Mouse (Mus musculus) midbrain, embryonic 10.5 days (tissue): ENCODE results near the gene Cbwd1. TPM values are rescaled to one million over a fixed set of nuclear protein-coding genes. Genes with fewer than 3 reads are reported as not detected.

Source experiments
- DNase-seq: peaks from one replicate; pipeline ENCODE4 v3.0.0-alpha.2; 2017; ENCODE audit warnings: low spot score
- H3K27ac ChIP-seq: fragments of 300-500 bp; sonication (generic); replicated peaks from 2 replicates; pipeline ENCODE4 v1.5.1; 2016; ENCODE audit warnings: mild to moderate bottlenecking
- H3K27me3 ChIP-seq: fragments of 300-500 bp; sonication (generic); 2 replicates; pipeline ENCODE4 v1.6.1; 2016; ENCODE audit warnings: low read depth, mild to moderate bottlenecking; ENCODE audit not compliant: poor library complexity, severe bottlenecking
- H3K36me3 ChIP-seq: fragments of 300-500 bp; sonication (generic); 2 replicates; pipeline ENCODE4 v1.6.1; 2016; ENCODE audit warnings: mild to moderate bottlenecking, moderate library complexity
- H3K4me1 ChIP-seq: fragments of 300-500 bp; sonication (generic); 2 replicates; pipeline ENCODE4 v1.6.1; 2016
- H3K4me3 ChIP-seq: fragments of 300-500 bp; sonication (generic); 2 replicates; pipeline ENCODE4 v1.5.1; 2016; ENCODE audit warnings: mild to moderate bottlenecking, moderate library complexity
- H3K9me3 ChIP-seq: fragments of 300-500 bp; sonication (generic); replicated peaks from 2 replicates; pipeline ENCODE4 v1.6.1; 2016; ENCODE audit warnings: mild to moderate bottlenecking
- WGBS: fragments of 180-500 bp; shearing (Covaris S2); methylation state at CpG from one replicate; pipeline ENCODE4 v1.1.7; 2016; 5-methylcytosine and 5-hydroxymethylcytosine counted together
- polyA plus RNA-seq: library from polyadenylated mRNA; unstranded; fragments of >200 nt; fragmentation: Nextera tagmentation; extraction: Ambion mirVana; gene quantifications from 2 replicates; pipeline ENCODE4 v1.2.1, GENCODE M21; 2016

Cbwd1 gene
- polyA plus RNA-seq, 1 experiment from 2014 or later: 23.6 TPM

- Histone ChIP-seq H3K4me3 (no peak overlapping the region), H3K27ac (no peak overlapping the region), H3K27me3 (no peaks in the 10 kb centered on the region; the same call in 1 of the 2 replicates), H3K36me3 (no peaks in the 10 kb centered on the region), H3K4me1 (no peaks in the 10 kb centered on the region), H3K9me3 (no peaks in the 10 kb centered on the region)
- WGBS: 81% methylated on average over 7 of the region's 7 CpGs
- DNase-seq: no peak
These were observed 28.9 kb upstream of the Cbwd1 start for GRCm38 (mm10) chr19:24990138-24990822.

- H3K4me3 ChIP-seq: no peak overlapping the region
- no peaks in the 10 kb centered on the region for H3K36me3 ChIP-seq
- no peak for DNase-seq
- H3K27me3 ChIP-seq: no peaks in the 10 kb centered on the region; the same call in 1 of the 2 replicates
- H3K27ac ChIP-seq: no peak overlapping the region
- no peaks in the 10 kb centered on the region for H3K9me3 ChIP-seq
- no peaks in the 10 kb centered on the region for H3K4me1 ChIP-seq
- WGBS: 86% methylated on average over 5 of the region's 5 CpGs
These were observed 27.4 kb upstream of the Cbwd1 start for GRCm38 (mm10) chr19:24988831-24989230.

DNA sequence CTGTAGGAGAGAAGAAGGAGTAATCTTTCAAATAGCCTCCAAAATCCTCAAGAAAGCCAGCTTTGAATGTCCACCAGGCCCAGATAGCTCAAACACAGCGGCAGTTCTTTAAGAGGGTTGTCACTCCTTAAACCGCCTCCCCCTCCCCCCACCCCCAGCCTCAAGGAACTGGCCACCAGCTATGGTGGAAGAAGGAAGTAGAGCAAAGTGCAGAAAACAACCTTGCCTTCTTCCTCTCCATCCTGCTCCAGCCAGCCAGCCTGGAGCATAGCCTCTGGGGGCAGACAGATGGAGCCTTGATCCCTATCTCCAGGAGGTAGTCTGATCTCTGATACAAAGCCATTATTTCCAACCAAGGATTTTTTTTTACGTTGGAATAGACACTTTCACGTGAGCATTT, 25.9 kb upstream of the Cbwd1 start:
- H3K27ac ChIP-seq: no peak overlapping the region
- no peak for DNase-seq
- no peak overlapping the region for H3K4me3 ChIP-seq
- 68% methylated on average over 4 of the region's 4 CpGs for WGBS
- H3K27me3 ChIP-seq: no peaks in the 10 kb centered on the region
- H3K9me3 ChIP-seq: no peaks in the 10 kb centered on the region
- no peaks in the 10 kb centered on the region for H3K36me3 ChIP-seq
- no peaks in the 10 kb centered on the region for H3K4me1 ChIP-seq

GRCm38 (mm10) chr19:24985045-24985444, 23.6 kb upstream of the Cbwd1 start:
- 94% methylated on average over 2 of the region's 2 CpGs for WGBS
- Histone ChIP-seq H3K9me3 (no peaks in the 10 kb centered on the region), H3K27me3 (no peaks in the 10 kb centered on the region), H3K27ac (no peak overlapping the region), H3K4me1 (0 out of 2 replicates have a peak, but pooled peaks cover 5% of the 10 kb centered on the region), H3K36me3 (no peaks in the 10 kb centered on the region), H3K4me3 (no peak overlapping the region)
- DNase-seq: no peak

DNA sequence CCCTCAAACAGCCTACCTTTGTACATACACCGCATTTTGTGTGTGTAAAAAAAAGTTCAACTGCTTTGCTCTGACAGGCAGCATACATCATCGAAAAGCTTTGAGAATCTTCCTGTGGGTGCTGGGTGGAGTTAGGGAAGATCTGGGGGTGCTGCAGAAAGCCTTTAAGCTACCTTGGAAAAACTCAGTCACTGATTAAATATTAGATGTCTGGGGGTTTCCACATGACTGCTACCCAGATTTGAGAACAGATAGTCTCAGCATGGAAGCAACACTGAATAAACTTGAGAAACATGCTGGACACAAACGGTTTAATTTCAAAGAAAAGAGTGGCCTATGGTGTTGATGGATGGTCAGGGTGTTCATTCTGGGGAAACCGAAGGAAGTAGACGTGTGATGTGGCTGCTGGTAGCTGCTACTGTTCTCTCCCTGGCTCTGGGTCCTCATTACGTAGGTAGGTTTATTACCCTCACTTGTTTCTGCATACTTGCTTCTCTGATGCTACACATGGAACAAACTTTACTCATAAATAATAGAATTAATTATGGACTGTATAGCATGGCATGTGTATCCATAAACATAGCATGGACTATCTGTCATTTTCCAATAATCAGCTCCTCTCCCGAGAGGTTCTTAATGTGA, 22.6 kb upstream of the Cbwd1 start:
- WGBS: 86% methylated on average over 7 of the region's 7 CpGs
- H3K4me1 ChIP-seq: 0 out of 2 replicates have a peak, but pooled peaks cover 5% of the 10 kb centered on the region
- no peak overlapping the region for H3K4me3 ChIP-seq
- no peak for DNase-seq
- no peaks in the 10 kb centered on the region for H3K27me3 ChIP-seq
- no peaks in the 10 kb centered on the region for H3K36me3 ChIP-seq
- H3K27ac ChIP-seq: no peak overlapping the region
- no peaks in the 10 kb centered on the region for H3K9me3 ChIP-seq

GRCm38 (mm10) chr19:24983050-24983449, 21.6 kb upstream of the Cbwd1 start:
- 83% methylated on average over 4 of the region's 4 CpGs for WGBS
- H3K4me1 ChIP-seq: 0 out of 2 replicates have a peak, but pooled peaks cover 5% of the 10 kb centered on the region

GRCm38 (mm10) chr19:24981294-24981693, 19.9 kb upstream of the Cbwd1 start:
- 79% methylated on average over 8 of the region's 8 CpGs for WGBS
- DNase-seq: no peak
- H3K4me1 ChIP-seq: 0 out of 2 replicates have a peak, but pooled peaks cover 5% of the 10 kb centered on the region
- no peaks in the 10 kb centered on the region for H3K36me3 ChIP-seq
- no peaks in the 10 kb centered on the region for H3K9me3 ChIP-seq
- no peaks in the 10 kb centered on the region for H3K27me3 ChIP-seq
- no peak overlapping the region for H3K4me3 ChIP-seq
- H3K27ac ChIP-seq: no peak overlapping the region

More at GRCm38 (mm10) chr19:24983050-24983449, 21.6 kb upstream of the Cbwd1 start:
- Histone ChIP-seq H3K9me3 (no peaks in the 10 kb centered on the region), H3K27me3 (no peaks in the 10 kb centered on the region), H3K27ac (no peak overlapping the region), H3K36me3 (no peaks in the 10 kb centered on the region), H3K4me3 (no peak overlapping the region)
- DNase-seq: no peak

- Histone ChIP-seq H3K4me3 (no peak overlapping the region), H3K4me1 (0 out of 2 replicates have a peak, but pooled peaks cover 5% of the 10 kb centered on the region), H3K9me3 (no peaks in the 10 kb centered on the region), H3K27ac (no peak overlapping the region), H3K27me3 (no peaks in the 10 kb centered on the region), H3K36me3 (no peaks in the 10 kb centered on the region)
- 91% methylated on average over 10 of the region's 10 CpGs for WGBS
- DNase-seq: no peak
These were observed 17.7 kb upstream of the Cbwd1 start for GRCm38 (mm10) chr19:24978852-24979842.

DNA sequence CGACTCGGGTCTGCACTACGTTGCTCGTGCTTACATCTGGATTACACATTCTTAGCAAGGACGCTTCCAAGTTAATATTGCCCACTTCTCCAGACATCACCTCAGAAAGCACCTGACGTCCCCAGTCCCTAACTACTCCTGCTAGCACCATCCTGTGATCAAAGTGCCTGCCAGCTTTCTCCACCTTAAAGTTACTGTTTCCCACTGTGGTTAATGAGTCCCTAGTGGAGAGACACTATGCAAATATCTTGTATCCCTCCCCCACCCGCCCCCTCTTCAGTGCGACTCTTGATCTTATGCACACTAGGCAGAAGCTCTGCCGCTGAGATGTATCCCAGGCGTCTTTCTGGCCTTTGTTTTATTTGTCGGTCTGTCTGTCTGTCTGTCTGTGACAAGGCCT, 16.6 kb upstream of the Cbwd1 start:
- no peak overlapping the region for H3K4me3 ChIP-seq
- 0 out of 2 replicates have a peak, but pooled peaks cover 5% of the 10 kb centered on the region for H3K4me1 ChIP-seq
- no peaks in the 10 kb centered on the region for H3K9me3 ChIP-seq
- WGBS: 83% methylated on average over 11 of the region's 11 CpGs
- no peaks in the 10 kb centered on the region for H3K36me3 ChIP-seq
- H3K27me3 ChIP-seq: no peaks in the 10 kb centered on the region
- DNase-seq: no peak
- no peak overlapping the region for H3K27ac ChIP-seq

- Histone ChIP-seq H3K27ac (no peak overlapping the region), H3K27me3 (no peaks in the 10 kb centered on the region), H3K36me3 (no peaks in the 10 kb centered on the region), H3K4me1 (no peaks in the 10 kb centered on the region), H3K9me3 (no peaks in the 10 kb centered on the region), H3K4me3 (no peak overlapping the region)
- no peak for DNase-seq
- 80% methylated on average over 3 of the region's 3 CpGs for WGBS
These were observed 11.4 kb upstream of the Cbwd1 start for GRCm38 (mm10) chr19:24972701-24973390.

GRCm38 (mm10) chr19:24971307-24971706, 9.9 kb upstream of the Cbwd1 start:
- no peaks in the 10 kb centered on the region for H3K36me3 ChIP-seq
- DNase-seq: no peak
- no peak overlapping the region for H3K27ac ChIP-seq
- H3K27me3 ChIP-seq: no peaks in the 10 kb centered on the region
- H3K9me3 ChIP-seq: no peaks in the 10 kb centered on the region
- 88% methylated on average over 7 of the region's 7 CpGs for WGBS
- no peak overlapping the region for H3K4me3 ChIP-seq
- no peaks in the 10 kb centered on the region for H3K4me1 ChIP-seq

GRCm38 (mm10) chr19:24966941-24967340, 5.5 kb upstream of the Cbwd1 start:
- no peak for DNase-seq
- Histone ChIP-seq H3K36me3 (no peaks in the 10 kb centered on the region), H3K9me3 (no peaks in the 10 kb centered on the region), H3K4me1 (no peaks in the 10 kb centered on the region), H3K4me3 (no peak overlapping the region), H3K27me3 (no peaks in the 10 kb centered on the region), H3K27ac (no peak overlapping the region)
- 87% methylated on average over 2 of the region's 2 CpGs for WGBS
